8 mouse cellular contexts compared by ENCODE assay signal in the genomic region with DNA sequence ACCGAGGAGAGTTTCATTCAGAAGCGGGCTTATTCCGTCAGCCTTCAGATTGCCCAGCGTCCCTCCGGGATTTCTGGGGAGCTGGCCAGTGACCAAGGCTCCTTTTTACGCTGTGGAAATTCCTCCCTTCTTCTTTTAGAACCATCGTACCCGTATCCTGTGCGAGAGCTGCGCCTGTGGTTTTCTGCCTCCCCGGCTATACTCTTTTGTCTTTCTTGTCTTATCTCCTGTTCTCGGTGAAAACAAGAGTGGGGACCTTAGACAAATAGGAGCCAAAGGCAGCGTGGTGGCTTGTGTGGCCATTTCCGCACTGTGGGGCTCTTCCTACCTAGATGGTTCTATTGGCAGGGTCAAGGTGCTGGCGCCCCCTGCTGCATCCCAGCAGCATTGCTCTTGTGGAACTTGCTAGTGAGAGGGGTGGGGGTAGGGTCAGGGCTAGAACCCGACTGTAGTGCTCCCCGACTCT.
DNase-seq lines count a peak whose midpoint lies in the region; ATAC-seq and TF ChIP-seq lines count a peak whose summit lies in the region.

No protein-coding gene starts in this region.

- H3K9ac ChIP-seq in hindbrain, postnatal 0 days (replicated peaks; ENCODE audit: low read length), result peak overlapping the region; percentile 17; the same call in 1 of the 2 replicates

- peak; percentile 86 for ATAC-seq in activated CD4-positive, CD25-positive, alpha-beta regulatory T cell, adult 4 months
- peak; percentile 97 for ATAC-seq in common myeloid progenitor, adult 5-6 weeks (replicated peaks; ENCODE audit: low read depth, poor library complexity, severe bottlenecking)
- ATAC-seq in hindbrain, postnatal 0 days, result peak; percentile 87

- peak overlapping the region; percentile 49 for H3K4me2 ChIP-seq in hindbrain, postnatal 0 days (ENCODE audit: low read depth, low read length)

- peak overlapping the region; percentile 72 for H3K4me3 ChIP-seq in gastrocnemius, adult 2 months
- H3K4me3 ChIP-seq in hindbrain, postnatal 0 days (ENCODE audit: low read length), result no peak overlapping the region
- H3K4me3 ChIP-seq in left cerebral cortex, adult 2 months, result peak overlapping the region; percentile 52
- peak overlapping the region; percentile 87 for H3K4me3 ChIP-seq in megakaryocyte, embryonic 14.5 days (replicated peaks)

- peak overlapping the region; percentile 60 for H3K27ac ChIP-seq in gastrocnemius, adult 2 months
- H3K27ac ChIP-seq in hindbrain, postnatal 0 days, result peak overlapping the region; percentile 38
- peak overlapping the region; percentile 71 for H3K27ac ChIP-seq in left cerebral cortex, adult 2 months

- H3K36me3 ChIP-seq in hindbrain, postnatal 0 days (ENCODE audit: insufficient read depth, low read length), result peaks cover 2% of the 10 kb centered on the region
- no peaks in the 10 kb centered on the region for H3K36me3 ChIP-seq in megakaryocyte, embryonic 14.5 days (replicated peaks; ENCODE audit: low read length)

- no peaks in the 10 kb centered on the region for H3K9me3 ChIP-seq in hindbrain, postnatal 0 days (ENCODE audit: low read length)
- no peaks in the 10 kb centered on the region for H3K9me3 ChIP-seq in megakaryocyte, embryonic 14.5 days

- 0 out of 2 replicates have a peak, but pooled peaks cover 3% of the 10 kb centered on the region for H3K4me1 ChIP-seq in hindbrain, postnatal 0 days (ENCODE audit: insufficient read depth, low read length)
- H3K4me1 ChIP-seq in megakaryocyte, embryonic 14.5 days, result peaks cover 23% of the 10 kb centered on the region

- DNase-seq in gastrocnemius, adult 2 months, result peak; percentile 89
- DNase-seq in hindbrain, postnatal 0 days (ENCODE audit: low spot score), result peak; percentile 90
- peak; percentile 79 to 89 for DNase-seq in left cerebral cortex, adult 2 months (ENCODE audit: extremely low spot score in 1 of 2, low spot score in 2 of 2)
- peak; percentile 90 to 92 for DNase-seq in right cerebral cortex, adult 2 months (ENCODE audit: low spot score in 2 of 2)
- DNase-seq in urinary bladder, postnatal 10 days (ENCODE audit: low spot score), result peak; percentile 49

- no peaks in the 10 kb centered on the region for H3K27me3 ChIP-seq in hindbrain, postnatal 0 days (ENCODE audit: insufficient read depth, low read length)
- H3K27me3 ChIP-seq in megakaryocyte, embryonic 14.5 days (replicated peaks), result peaks cover 32% of the 10 kb centered on the region

- intact Hi-C loops in gastrocnemius, adult 2 months (cut with DNase I), result loop anchor here (1.0 to 5.0 kb wide), 3 partner anchors 80 to 223 kb away; no protein-coding TSS in a partner anchor
- intact Hi-C loops in left cerebral cortex, adult 2 months (cut with DNase I), result loop anchor here (2.0 to 5.0 kb wide), 2 partner anchors 189 to 220 kb away; partner anchors contain the start of genes Cryzl1 and Itsn1

- 16% methylated on average over 17 of the region's 17 CpGs for WGBS in hindbrain, postnatal 0 days

- peak; percentile 97; the same call in 1 of the 2 replicates for TF ChIP-seq CTCF in gastrocnemius, adult 2 months (IDR thresholded peaks at IDR 0.05)
- peak; percentile 94 for TF ChIP-seq CTCF in hindbrain, postnatal 0 days (IDR thresholded peaks at IDR 0.05; ENCODE audit: low read depth)
- peak; percentile 94 for TF ChIP-seq CTCF in left cerebral cortex, adult 2 months (IDR thresholded peaks at IDR 0.05)
